Mouse (Mus musculus) midbrain, embryonic 11.5 days (tissue): ENCODE measurements at regions not wholly inside any gene's neighbourhood (a gene's known extent, or its start where the extent isn't known, plus 50 kb on each side); places are given as distances from the start of the nearest gene placed in this dataset.
"Not testable (repeated sequence)": the region's sequence is repeated elsewhere in the genome, so short reads cannot be mapped to it uniquely, and the experiment has no call there.

Experiments used
- ATAC-seq: fragments of 200-750 bp; cut with Nextera tagmentation; 2 replicates; pipeline ENCODE4 v1.8.0; 2017; ENCODE audit warnings: moderate TSS enrichment, moderate library complexity; ENCODE audit not compliant: low FRiP score
- DNase-seq: peaks from one replicate; pipeline ENCODE4 v3.0.0; 2015; ENCODE audit warnings: low spot score; ENCODE audit errors: missing footprints
- H3K27ac ChIP-seq: fragments of 300-500 bp; sonication (generic); 2 replicates; pipeline ENCODE4 v1.5.1; 2014; ENCODE audit warnings: low read depth, low read length
- H3K27me3 ChIP-seq: fragments of 300-500 bp; sonication (generic); 2 replicates; pipeline ENCODE4 v1.6.1; 2014; ENCODE audit warnings: mild to moderate bottlenecking, low read length, moderate library complexity, mixed read lengths; ENCODE audit not compliant: control insufficient read depth, insufficient read depth
- H3K36me3 ChIP-seq: fragments of 300-500 bp; sonication (generic); 2 replicates; pipeline ENCODE4 v1.6.1; 2014; ENCODE audit warnings: mild to moderate bottlenecking, low read length, moderate library complexity, mixed read lengths; ENCODE audit not compliant: control insufficient read depth, insufficient read depth
- H3K4me1 ChIP-seq: fragments of 300-500 bp; sonication (generic); 2 replicates; pipeline ENCODE4 v1.6.1; 2014; ENCODE audit warnings: low read length; ENCODE audit not compliant: control insufficient read depth, insufficient read depth
- H3K4me2 ChIP-seq: fragments of 300-500 bp; sonication (generic); 2 replicates; pipeline ENCODE4 v1.6.1; 2014; ENCODE audit warnings: mild to moderate bottlenecking, moderate library complexity
- H3K4me3 ChIP-seq: fragments of 300-500 bp; sonication (generic); 2 replicates; pipeline ENCODE4 v1.5.1; 2014; ENCODE audit warnings: low read depth, low read length
- H3K9ac ChIP-seq: fragments of 300-500 bp; sonication (generic); 2 replicates; pipeline ENCODE4 v1.6.1; 2014; ENCODE audit warnings: low read length
- H3K9me3 ChIP-seq: fragments of 300-500 bp; sonication (generic); 2 replicates; pipeline ENCODE4 v1.6.1; 2016; ENCODE audit warnings: low read length; ENCODE audit not compliant: control insufficient read depth
- WGBS: fragments of 180-500 bp; shearing (Covaris S2); extraction: QIAGEN DNeasy Blood & Tissue Kit; methylation state at CpG from one replicate; pipeline ENCODE4 v1.1.7; 2014; 5-methylcytosine and 5-hydroxymethylcytosine counted together

DNA sequence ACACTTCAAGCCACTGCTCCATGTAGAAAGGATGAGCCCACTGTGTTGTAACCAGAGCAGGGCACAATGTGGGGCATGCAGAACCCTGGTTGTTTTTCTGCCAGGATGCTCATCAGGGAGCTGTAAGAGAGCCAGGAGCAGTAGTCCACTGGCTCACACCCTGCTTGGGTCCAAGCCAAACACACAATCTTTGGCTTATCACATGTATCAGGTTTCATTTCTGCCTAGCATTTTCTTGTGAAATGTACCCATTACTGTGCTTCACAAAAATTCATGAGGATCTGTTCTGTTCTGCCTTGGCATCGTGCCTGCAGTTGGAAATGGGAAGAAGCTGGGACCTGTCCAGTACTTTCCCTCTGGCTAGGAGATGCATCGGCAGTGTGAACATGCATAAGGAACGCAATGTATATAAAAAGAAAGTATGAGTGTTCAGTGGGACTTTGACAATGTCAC lies 491.6 kb upstream of the Igfbp3 start:
- WGBS: 87% methylated on average over 3 of the region's 3 CpGs
- Histone ChIP-seq H3K4me3 (no peak overlapping the region), H3K4me1 (no peaks in the 10 kb centered on the region), H3K27ac (no peak overlapping the region), H3K9me3 (no peaks in the 10 kb centered on the region), H3K4me2 (no peak overlapping the region), H3K36me3 (no peaks in the 10 kb centered on the region), H3K27me3 (no peaks in the 10 kb centered on the region), H3K9ac (no peak overlapping the region)
- ATAC-seq: no peak
- no peak for DNase-seq

DNA sequence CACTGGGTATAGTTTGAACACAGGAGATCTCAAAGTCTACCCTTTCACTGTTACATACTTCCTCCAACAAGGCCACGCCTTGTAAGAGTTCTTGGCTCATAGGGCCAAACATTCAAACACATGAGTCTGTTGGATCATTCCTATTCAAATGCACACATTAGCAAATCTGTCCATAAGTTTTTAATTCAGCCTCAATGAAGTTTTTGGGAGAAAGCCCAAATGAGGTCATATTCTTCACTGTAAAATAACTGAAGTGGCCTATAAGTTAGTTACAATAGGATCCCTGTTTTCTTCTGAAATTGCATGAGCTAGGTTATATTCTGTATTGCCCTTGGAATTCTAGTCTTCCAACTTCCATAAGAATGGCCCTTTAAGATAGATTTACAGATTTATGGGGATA lies 483.9 kb upstream of the Igfbp3 start:
- no peaks in the 10 kb centered on the region for H3K9me3 ChIP-seq
- ATAC-seq (no peak), DNase-seq (no peak)
- no peak overlapping the region for H3K27ac ChIP-seq
- no peak overlapping the region for H3K4me3 ChIP-seq
- H3K4me2 ChIP-seq: no peak overlapping the region
- H3K36me3 ChIP-seq: no peaks in the 10 kb centered on the region
- 85% methylated on average over 1 of the region's 1 CpGs for WGBS
- no peaks in the 10 kb centered on the region for H3K27me3 ChIP-seq
- no peaks in the 10 kb centered on the region for H3K4me1 ChIP-seq
- no peak overlapping the region for H3K9ac ChIP-seq

DNA sequence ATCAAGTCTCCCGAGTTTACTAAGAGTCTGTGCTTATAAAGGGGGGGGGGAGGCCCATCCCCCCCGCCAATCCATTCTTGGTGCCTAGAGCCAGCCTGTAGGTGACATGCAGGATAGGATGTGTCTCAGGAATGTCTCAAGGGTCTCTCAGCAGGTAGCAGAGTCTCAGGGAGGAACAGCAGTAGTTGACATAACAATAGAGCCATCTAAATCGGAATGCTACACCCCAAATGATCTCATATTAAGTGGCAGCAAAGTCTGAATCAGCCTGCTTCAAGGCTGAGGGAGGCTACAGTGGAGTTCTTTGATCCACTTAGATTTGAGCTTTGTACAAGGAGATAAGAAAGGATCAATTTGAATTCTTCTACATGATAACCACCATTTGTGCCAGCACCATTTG lies 476.0 kb upstream of the Igfbp3 start:
- 61% methylated on average over 3 of the region's 3 CpGs for WGBS
- not testable (repeated sequence) for ATAC-seq, H3K27ac ChIP-seq

DNA sequence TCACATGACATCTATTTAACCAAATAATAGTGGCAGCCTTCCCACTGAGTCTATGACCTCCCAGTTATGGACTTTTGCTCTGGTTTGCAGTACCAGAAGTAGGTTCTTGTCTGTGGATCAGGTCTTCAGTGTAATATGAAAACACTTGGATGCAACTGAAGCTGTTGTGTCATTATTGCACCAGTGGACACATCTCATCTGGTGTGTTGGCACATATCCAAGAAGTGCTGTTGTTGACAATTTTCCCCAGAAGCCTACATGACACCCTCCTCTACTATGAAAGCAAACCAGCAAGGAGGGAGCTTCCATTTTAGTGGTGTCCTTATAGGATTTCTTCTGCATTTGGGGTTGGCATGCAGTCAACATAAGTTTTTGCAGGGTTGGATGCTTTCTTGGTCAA lies 459.1 kb upstream of the Igfbp3 start:
- no peak for ATAC-seq
- Histone ChIP-seq H3K27ac (no peak overlapping the region), H3K27me3 (no peaks in the 10 kb centered on the region), H3K4me2 (no peak overlapping the region), H3K4me3 (no peak overlapping the region), H3K9ac (no peak overlapping the region), H3K36me3 (no peaks in the 10 kb centered on the region), H3K4me1 (no peaks in the 10 kb centered on the region), H3K9me3 (no peaks in the 10 kb centered on the region)
- DNase-seq: no peak

More for the DNA sequence above, 476.0 kb upstream of the Igfbp3 start:
- H3K9me3 ChIP-seq, DNase-seq, H3K4me3 ChIP-seq, H3K4me1 ChIP-seq, H3K4me2 ChIP-seq, H3K36me3 ChIP-seq, H3K27me3 ChIP-seq, H3K9ac ChIP-seq: not testable (repeated sequence)

DNA sequence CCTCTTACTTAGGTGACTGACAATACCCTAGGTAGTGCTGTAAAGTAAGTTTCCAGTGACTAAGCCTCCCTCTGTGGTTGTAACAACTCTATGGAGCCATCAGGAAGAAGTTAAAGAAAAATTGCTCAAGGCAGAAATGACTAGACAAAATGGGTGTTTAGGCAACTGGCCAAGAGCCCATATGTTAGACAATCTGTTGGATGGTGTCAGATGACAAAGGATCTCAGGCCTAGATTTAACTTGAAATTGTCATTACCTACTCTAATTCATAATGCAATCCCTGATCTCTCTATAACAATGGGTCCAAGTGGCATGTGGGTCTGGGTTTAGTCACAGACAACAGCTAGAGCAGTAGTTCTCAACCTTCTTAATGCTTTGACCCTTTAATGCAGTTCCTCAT lies 416.9 kb upstream of the Igfbp3 start:
- H3K27me3 ChIP-seq: no peaks in the 10 kb centered on the region
- H3K27ac ChIP-seq: no peak overlapping the region
- DNase-seq (no peak), ATAC-seq (no peak)
- H3K9ac ChIP-seq: no peak overlapping the region
- no peaks in the 10 kb centered on the region for H3K36me3 ChIP-seq
- H3K4me2 ChIP-seq: no peak overlapping the region
- no peaks in the 10 kb centered on the region for H3K4me1 ChIP-seq
- H3K9me3 ChIP-seq: no peaks in the 10 kb centered on the region
- no peak overlapping the region for H3K4me3 ChIP-seq

DNA sequence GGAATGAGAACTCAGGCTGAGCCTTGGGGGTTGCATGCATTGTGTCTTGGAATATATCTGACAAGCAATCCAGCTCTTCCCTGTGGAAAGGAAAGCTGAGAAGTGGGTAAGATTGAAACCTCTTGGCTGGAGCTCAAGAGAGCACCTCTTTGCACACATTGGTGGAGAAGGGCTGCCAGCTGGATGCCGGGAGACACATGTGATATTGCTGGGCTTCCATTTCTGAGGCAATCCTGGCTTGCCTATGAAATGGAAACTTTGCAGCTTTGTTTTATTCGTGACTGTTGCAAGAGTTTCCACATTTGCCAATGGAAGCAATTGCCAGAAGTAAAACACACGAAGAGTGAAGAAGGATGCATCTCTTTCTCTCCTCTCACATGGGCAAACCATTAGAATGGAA lies 411.5 kb upstream of the Igfbp3 start:
- ATAC-seq: no peak
- Histone ChIP-seq H3K27ac (no peak overlapping the region), H3K4me3 (no peak overlapping the region), H3K9me3 (no peaks in the 10 kb centered on the region), H3K36me3 (no peaks in the 10 kb centered on the region), H3K4me1 (no peaks in the 10 kb centered on the region), H3K9ac (no peak overlapping the region), H3K27me3 (no peaks in the 10 kb centered on the region), H3K4me2 (no peak overlapping the region)
- no peak for DNase-seq
- 81% methylated on average over 3 of the region's 3 CpGs for WGBS

DNA sequence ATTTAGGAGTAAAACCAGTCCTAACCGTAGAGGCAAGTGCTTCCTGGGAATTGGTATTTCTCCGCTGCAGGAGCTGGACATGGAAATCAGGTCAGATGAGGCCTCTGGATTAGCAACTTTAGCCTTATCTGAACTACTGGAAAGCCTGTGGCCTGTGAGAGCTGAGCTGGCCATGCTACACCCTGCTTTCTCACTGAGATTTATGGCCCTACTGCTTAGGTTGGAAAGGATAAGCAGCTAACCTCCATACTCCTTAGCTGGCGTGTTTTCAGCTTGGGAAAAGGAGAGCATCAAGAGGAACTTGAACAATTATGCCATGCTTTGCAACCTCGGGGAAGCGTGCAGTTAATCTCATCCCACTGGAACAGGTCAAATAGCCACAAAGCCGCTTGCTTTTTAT lies 406.6 kb upstream of the Igfbp3 start:
- H3K36me3 ChIP-seq: no peaks in the 10 kb centered on the region
- WGBS: 79% methylated on average over 6 of the region's 6 CpGs
- H3K4me2 ChIP-seq: no peak overlapping the region
- H3K27me3 ChIP-seq: no peaks in the 10 kb centered on the region
- no peak overlapping the region for H3K27ac ChIP-seq
- no peak overlapping the region for H3K4me3 ChIP-seq
- DNase-seq (no peak), ATAC-seq (no peak)
- no peaks in the 10 kb centered on the region for H3K9me3 ChIP-seq
- H3K9ac ChIP-seq: no peak overlapping the region
- no peaks in the 10 kb centered on the region for H3K4me1 ChIP-seq

DNA sequence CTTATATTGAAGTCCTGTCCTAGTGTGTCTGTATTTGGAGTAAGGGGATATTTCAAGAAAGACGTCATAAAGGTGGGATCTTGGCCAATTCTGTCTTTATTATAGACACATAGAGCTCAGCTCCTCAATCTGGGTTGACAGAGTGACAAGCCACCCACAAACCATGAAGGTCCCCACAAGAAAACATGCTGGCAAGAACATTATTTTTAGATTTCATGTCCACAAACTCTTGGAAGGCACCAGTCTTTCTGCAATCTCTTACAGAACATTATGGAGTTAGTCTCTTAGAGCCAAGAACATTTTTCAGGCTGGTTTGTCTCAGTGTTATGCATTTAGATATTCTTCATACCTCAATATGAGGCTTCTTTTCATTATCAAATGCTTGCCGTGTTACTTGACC lies 397.0 kb upstream of the Igfbp3 start:
- Histone ChIP-seq H3K9ac (no peak overlapping the region), H3K36me3 (no peaks in the 10 kb centered on the region), H3K4me1 (no peaks in the 10 kb centered on the region), H3K4me2 (no peak overlapping the region), H3K27me3 (no peaks in the 10 kb centered on the region), H3K9me3 (no peaks in the 10 kb centered on the region), H3K27ac (no peak overlapping the region), H3K4me3 (no peak overlapping the region)
- ATAC-seq (no peak), DNase-seq (no peak)
- WGBS: 88% methylated on average over 2 of the region's 2 CpGs

DNA sequence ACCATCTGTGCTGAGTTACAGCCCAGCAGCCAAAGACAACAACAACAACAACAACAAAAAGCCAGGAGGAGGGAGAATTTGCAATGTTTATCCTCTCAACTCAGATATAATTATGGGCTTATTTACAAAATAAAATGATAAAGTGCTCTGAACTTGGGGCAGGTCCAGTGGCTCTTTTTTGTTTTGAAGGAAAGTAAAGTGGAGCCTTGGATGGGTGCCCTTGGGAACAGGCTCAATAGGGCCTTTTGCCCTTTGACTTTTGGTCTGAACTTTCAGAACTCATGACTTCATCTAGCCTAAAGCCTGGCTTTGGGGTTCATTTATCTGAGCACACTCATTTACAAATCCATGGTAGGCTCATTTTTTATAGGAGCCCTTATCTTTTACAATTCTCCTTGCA lies 396.2 kb upstream of the Igfbp3 start:
- H3K9me3 ChIP-seq: no peaks in the 10 kb centered on the region
- H3K4me3 ChIP-seq: no peak overlapping the region
- no peak overlapping the region for H3K4me2 ChIP-seq
- no peak overlapping the region for H3K9ac ChIP-seq
- H3K27me3 ChIP-seq: no peaks in the 10 kb centered on the region
- no peak overlapping the region for H3K27ac ChIP-seq
- H3K36me3 ChIP-seq: no peaks in the 10 kb centered on the region
- DNase-seq: no peak
- no peaks in the 10 kb centered on the region for H3K4me1 ChIP-seq
- ATAC-seq: no peak

DNA sequence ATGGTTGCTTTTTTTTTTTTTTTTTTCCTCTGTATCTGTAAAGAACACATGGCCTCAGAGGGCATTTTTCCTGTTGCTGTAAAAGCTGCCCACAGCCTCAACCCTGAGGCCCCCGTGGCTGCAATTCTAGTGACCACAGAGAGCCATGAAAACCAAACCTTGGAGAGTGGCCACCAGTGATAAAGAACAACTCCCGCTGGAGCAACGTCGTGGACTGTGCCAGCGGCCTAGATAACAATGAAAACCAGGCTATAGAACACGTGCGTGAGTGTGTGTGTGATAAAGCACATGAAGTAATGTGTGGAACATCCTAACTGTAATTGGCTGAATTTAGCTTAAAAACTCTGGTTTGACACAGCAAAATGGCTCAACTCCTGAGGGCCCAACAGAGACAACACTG lies 392.9 kb upstream of the Igfbp3 start:
- Histone ChIP-seq H3K9ac (no peak overlapping the region), H3K4me3 (no peak overlapping the region), H3K9me3 (no peaks in the 10 kb centered on the region), H3K27ac (no peak overlapping the region), H3K4me2 (no peak overlapping the region), H3K4me1 (no peaks in the 10 kb centered on the region), H3K36me3 (no peaks in the 10 kb centered on the region), H3K27me3 (no peaks in the 10 kb centered on the region)
- ATAC-seq (no peak), DNase-seq (no peak)
- 84% methylated on average over 7 of the region's 7 CpGs for WGBS
